Mouse (Mus musculus): ENCODE results near the gene Phldb2. TPM values are rescaled to one million over a fixed set of nuclear protein-coding genes. Genes with fewer than 3 reads are reported as not detected.

Gene Phldb2
- polyA plus RNA-seq, 1 experiment: 55.4 TPM

- 14% methylated on average over 5 of the region's 5 CpGs for WGBS
- Histone ChIP-seq H3K36me3 (ENCODE audit: control insufficient read depth, insufficient read depth, low read length) (peaks cover 6% of the 10 kb centered on the region; the same call in 1 of the 2 replicates), H3K27me3 (replicated peaks; ENCODE audit: control insufficient read depth, insufficient read depth, low read length) (no peaks in the 10 kb centered on the region), H3K4me1 (ENCODE audit: control insufficient read depth, insufficient read depth, low read length) (peaks cover 14% of the 10 kb centered on the region), H3K27ac (ENCODE audit: insufficient read depth, low read depth, low read length) (peak overlapping the region; percentile 100), H3K4me3 (ENCODE audit: insufficient read depth, low read depth, low read length) (peak overlapping the region; percentile 66)
- peak; percentile 78 for DNase-seq
- no peak for TF ChIP-seq CTCF (conservative IDR thresholded peaks at IDR 0.05; ENCODE audit: insufficient read depth, insufficient read length, low read depth, low read length)
- TF ChIP-seq POLR2A (IDR thresholded peaks at IDR 0.05; ENCODE audit: low read depth, low read length): no peak
Observed at GRCm38 (mm10) chr16:45952501-45952900, 897 bp downstream of the Phldb2 start.

GRCm38 (mm10) chr16:45952035-45952434 lies 1.4 kb downstream of the Phldb2 start:
- Histone ChIP-seq H3K27ac (ENCODE audit: insufficient read depth, low read depth, low read length) (peak overlapping the region; percentile 100), H3K27me3 (replicated peaks; ENCODE audit: control insufficient read depth, insufficient read depth, low read length) (no peaks in the 10 kb centered on the region), H3K4me3 (ENCODE audit: insufficient read depth, low read depth, low read length) (peak overlapping the region; percentile 66; the same call in 1 of the 2 replicates), H3K4me1 (ENCODE audit: control insufficient read depth, insufficient read depth, low read length) (peaks cover 17% of the 10 kb centered on the region), H3K36me3 (ENCODE audit: control insufficient read depth, insufficient read depth, low read length) (peaks cover 6% of the 10 kb centered on the region; the same call in 1 of the 2 replicates)
- TF ChIP-seq POLR2A (IDR thresholded peaks at IDR 0.05; ENCODE audit: low read depth, low read length): no peak
- TF ChIP-seq CTCF (conservative IDR thresholded peaks at IDR 0.05; ENCODE audit: insufficient read depth, insufficient read length, low read depth, low read length): no peak
- 31% methylated on average over 2 of the region's 2 CpGs for WGBS
- peak; percentile 83 for DNase-seq

- WGBS: 66% methylated on average over 2 of the region's 2 CpGs
- H3K36me3 ChIP-seq (ENCODE audit: control insufficient read depth, insufficient read depth, low read length): peaks cover 6% of the 10 kb centered on the region; the same call in 1 of the 2 replicates
- peaks cover 34% of the 10 kb centered on the region for H3K4me1 ChIP-seq (ENCODE audit: control insufficient read depth, insufficient read depth, low read length)
- no peak for TF ChIP-seq CTCF (conservative IDR thresholded peaks at IDR 0.05; ENCODE audit: insufficient read depth, insufficient read length, low read depth, low read length)
- no peak for TF ChIP-seq POLR2A (IDR thresholded peaks at IDR 0.05; ENCODE audit: low read depth, low read length)
- H3K27ac ChIP-seq (ENCODE audit: insufficient read depth, low read depth, low read length): peak overlapping the region; percentile 99
- H3K27me3 ChIP-seq (replicated peaks; ENCODE audit: control insufficient read depth, insufficient read depth, low read length): no peaks in the 10 kb centered on the region
- H3K4me3 ChIP-seq (ENCODE audit: insufficient read depth, low read depth, low read length): peak overlapping the region; percentile 51
- peak; percentile 36 for DNase-seq
Observed at GRCm38 (mm10) chr16:45946335-45946734, 7.1 kb downstream of the Phldb2 start.

GRCm38 (mm10) chr16:45945649-45946048 lies 7.7 kb downstream of the Phldb2 start:
- no peak for TF ChIP-seq POLR2A (IDR thresholded peaks at IDR 0.05; ENCODE audit: low read depth, low read length)
- no peak for TF ChIP-seq CTCF (conservative IDR thresholded peaks at IDR 0.05; ENCODE audit: insufficient read depth, insufficient read length, low read depth, low read length)
- Histone ChIP-seq H3K27ac (ENCODE audit: insufficient read depth, low read depth, low read length) (peak overlapping the region; percentile 99), H3K36me3 (ENCODE audit: control insufficient read depth, insufficient read depth, low read length) (peaks cover 6% of the 10 kb centered on the region; the same call in 1 of the 2 replicates), H3K4me3 (ENCODE audit: insufficient read depth, low read depth, low read length) (peak overlapping the region; percentile 48), H3K27me3 (replicated peaks; ENCODE audit: control insufficient read depth, insufficient read depth, low read length) (no peaks in the 10 kb centered on the region), H3K4me1 (ENCODE audit: control insufficient read depth, insufficient read depth, low read length) (peaks cover 27% of the 10 kb centered on the region; the same call in 1 of the 2 replicates)
- no peak for DNase-seq
- WGBS: 48% methylated on average over 5 of the region's 5 CpGs

GRCm38 (mm10) chr16:45945174-45945631 lies 8.2 kb downstream of the Phldb2 start:
- peak; percentile 82 for DNase-seq
- no peak for TF ChIP-seq CTCF (conservative IDR thresholded peaks at IDR 0.05; ENCODE audit: insufficient read depth, insufficient read length, low read depth, low read length)
- no peak for TF ChIP-seq POLR2A (IDR thresholded peaks at IDR 0.05; ENCODE audit: low read depth, low read length)
- H3K36me3 ChIP-seq (ENCODE audit: control insufficient read depth, insufficient read depth, low read length): peaks cover 6% of the 10 kb centered on the region; the same call in 1 of the 2 replicates
- 27% methylated on average over 11 of the region's 11 CpGs for WGBS
- H3K27me3 ChIP-seq (replicated peaks; ENCODE audit: control insufficient read depth, insufficient read depth, low read length): no peaks in the 10 kb centered on the region
- peak overlapping the region; percentile 38 for H3K4me3 ChIP-seq (ENCODE audit: insufficient read depth, low read depth, low read length)
- peak overlapping the region; percentile 99 for H3K27ac ChIP-seq (ENCODE audit: insufficient read depth, low read depth, low read length)
- H3K4me1 ChIP-seq (ENCODE audit: control insufficient read depth, insufficient read depth, low read length): peaks cover 27% of the 10 kb centered on the region; the same call in 1 of the 2 replicates

- WGBS: 75% methylated on average over 8 of the region's 8 CpGs
- DNase-seq: no peak
- Histone ChIP-seq H3K4me3 (ENCODE audit: insufficient read depth, low read depth, low read length) (no peak overlapping the region), H3K36me3 (ENCODE audit: control insufficient read depth, insufficient read depth, low read length) (no peaks in the 10 kb centered on the region), H3K4me1 (ENCODE audit: control insufficient read depth, insufficient read depth, low read length) (peaks cover 22% of the 10 kb centered on the region; the same call in 1 of the 2 replicates), H3K27ac (ENCODE audit: insufficient read depth, low read depth, low read length) (peak overlapping the region; percentile 50; the same call in 1 of the 2 replicates), H3K27me3 (replicated peaks; ENCODE audit: control insufficient read depth, insufficient read depth, low read length) (no peaks in the 10 kb centered on the region)
- TF ChIP-seq CTCF (conservative IDR thresholded peaks at IDR 0.05; ENCODE audit: insufficient read depth, insufficient read length, low read depth, low read length) (no peak), POLR2A (IDR thresholded peaks at IDR 0.05; ENCODE audit: low read depth, low read length) (no peak)
Observed at GRCm38 (mm10) chr16:45942169-45942891, 11.1 kb downstream of the Phldb2 start.

GRCm38 (mm10) chr16:45940701-45941100 lies 12.7 kb downstream of the Phldb2 start:
- 93% methylated on average over 2 of the region's 2 CpGs for WGBS
- TF ChIP-seq POLR2A (IDR thresholded peaks at IDR 0.05; ENCODE audit: low read depth, low read length) (no peak), CTCF (conservative IDR thresholded peaks at IDR 0.05; ENCODE audit: insufficient read depth, insufficient read length, low read depth, low read length) (no peak)
- no peak overlapping the region for H3K4me3 ChIP-seq (ENCODE audit: insufficient read depth, low read depth, low read length)

More at GRCm38 (mm10) chr16:45940701-45941100, 12.7 kb downstream of the Phldb2 start:
- no peaks in the 10 kb centered on the region for H3K36me3 ChIP-seq (ENCODE audit: control insufficient read depth, insufficient read depth, low read length)
- no peaks in the 10 kb centered on the region for H3K27me3 ChIP-seq (replicated peaks; ENCODE audit: control insufficient read depth, insufficient read depth, low read length)
- H3K4me1 ChIP-seq (ENCODE audit: control insufficient read depth, insufficient read depth, low read length): peaks cover 13% of the 10 kb centered on the region; the same call in 1 of the 2 replicates
- no peak overlapping the region for H3K27ac ChIP-seq (ENCODE audit: insufficient read depth, low read depth, low read length)
- no peak for DNase-seq
